Mouse (Mus musculus): Measurements from ENCODE around the gene Olfr653.
A peak's percentile ranks its signal among the peaks of the same experiment; 100 is the strongest.

Olfr653 gene

GRCm38 (mm10) chr7:104577014-104577413 is at the start of gene Olfr653:
TSS of gene Olfr653 (plus strand) at chr7:104577314.
- DNase-seq (ENCODE audit: low read depth), result no peak

GRCm38 (mm10) chr7:104549833-104550232 is 27.3 kb upstream of the Olfr653 start, which contains the start of gene Olfr651:
TSS of gene Olfr651 (plus strand) at chr7:104550133.
- no peak for DNase-seq (ENCODE audit: low read depth)

GRCm38 (mm10) chr7:104552700-104553099 is 24.4 kb upstream of the Olfr653 start:
- DNase-seq (ENCODE audit: low read depth), result no peak

- no peak for DNase-seq (ENCODE audit: low read depth)
Observed at GRCm38 (mm10) chr7:104560601-104561000, 16.5 kb upstream of the Olfr653 start, which contains the start of gene Olfr652. TSS of gene Olfr652 (plus strand) at chr7:104560901.

- no peak for DNase-seq (ENCODE audit: low read depth)
Observed at GRCm38 (mm10) chr7:104580846-104581245, 3.7 kb downstream of the Olfr653 start.

- DNase-seq (ENCODE audit: low read depth), result no peak
Observed at GRCm38 (mm10) chr7:104581429-104581828, 4.3 kb downstream of the Olfr653 start.

- DNase-seq (ENCODE audit: low read depth), result no peak
Observed at GRCm38 (mm10) chr7:104586725-104587124, 9.6 kb downstream of the Olfr653 start, which contains the start of gene Olfr654. TSS of gene Olfr654 (plus strand) at chr7:104587025.

GRCm38 (mm10) chr7:104588274-104588673 is 11.2 kb downstream of the Olfr653 start:
- DNase-seq (ENCODE audit: low read depth), result no peak

GRCm38 (mm10) chr7:104601679-104602078 is 24.6 kb downstream of the Olfr653 start, which contains the start of gene Olfr655:
TSS of gene Olfr655 (minus strand) at chr7:104601779.
- no peak for DNase-seq (ENCODE audit: low read depth)

- peak; percentile 9 for DNase-seq (ENCODE audit: low read depth)
Observed at GRCm38 (mm10) chr7:104603173-104603572, 26.1 kb downstream of the Olfr653 start.

GRCm38 (mm10) chr7:104604727-104605126 is 27.6 kb downstream of the Olfr653 start:
- no peak for DNase-seq (ENCODE audit: low read depth)

GRCm38 (mm10) chr7:104613655-104614054 is 36.5 kb downstream of the Olfr653 start, which contains the start of gene Olfr656:
TSS of gene Olfr656 (plus strand) at chr7:104613955.
- DNase-seq (ENCODE audit: low read depth), result no peak

- no peak for DNase-seq (ENCODE audit: low read depth)
Observed at GRCm38 (mm10) chr7:104624494-104624893, 47.4 kb downstream of the Olfr653 start, which contains the start of gene Olfr657. TSS of gene Olfr657 (plus strand) at chr7:104624794.

Measured in c-Kit-positive CD71-positive TER-119-negative erythroid progenitor cells, embryonic 14.5 days (primary cell).